ENCODE assay signal across 17 mouse cellular contexts in the genomic region with DNA sequence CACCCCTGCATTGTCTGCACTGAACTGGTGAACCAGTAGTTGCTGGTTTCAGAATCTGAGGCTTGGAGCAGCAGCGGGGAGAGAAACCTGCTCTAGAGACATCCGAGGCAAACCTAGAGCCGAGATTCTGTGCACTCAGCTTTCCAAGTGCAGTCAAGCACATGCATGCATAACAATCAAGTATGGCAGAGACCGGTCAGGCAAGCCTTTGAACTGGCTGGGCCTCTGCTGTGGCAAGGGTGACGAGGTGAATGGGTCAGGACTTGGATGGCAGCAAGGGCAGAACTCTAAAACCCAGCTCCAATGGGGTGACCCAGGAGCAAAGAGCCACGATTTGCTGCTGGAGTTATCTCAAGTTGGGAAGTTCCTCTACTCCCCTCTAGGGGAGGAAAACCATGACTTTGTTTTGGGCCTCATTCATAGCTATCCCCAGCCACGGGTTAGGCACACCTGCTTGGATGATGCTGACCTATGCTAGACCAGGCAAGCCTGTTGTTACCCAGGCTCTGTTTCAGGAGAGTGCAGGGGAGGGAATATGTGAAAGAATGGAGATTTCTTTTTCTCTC. TPM values are rescaled to one million over a fixed set of nuclear protein-coding genes. Genes with fewer than 3 reads are reported as not detected.
DNase-seq lines count a peak whose midpoint lies in the region; ATAC-seq and TF ChIP-seq lines count a peak whose summit lies in the region.
"Had no signal": no experiment of that assay in that cellular context is flagged by ENCODE, and none has a peak within 500 bp of the region (broad histone marks: within the 10 kb centered on the region; RNA-seq: fewer than 3 reads in every experiment).

No protein-coding gene starts in this region.

- no peaks in the 10 kb centered on the region for H3K36me3 ChIP-seq in hindbrain, postnatal 0 days (ENCODE audit: insufficient read depth, low read length)
- H3K36me3 ChIP-seq in hindbrain, embryonic 14.5 days (replicated peaks; ENCODE audit: control insufficient read depth, insufficient read depth): no peaks in the 10 kb centered on the region
- H3K36me3 ChIP-seq in midbrain, postnatal 0 days (ENCODE audit: insufficient read depth, low read length): no peaks in the 10 kb centered on the region
- no peaks in the 10 kb centered on the region for H3K36me3 ChIP-seq in midbrain, embryonic 10.5 days
- H3K36me3 ChIP-seq: embryonic facial prominence, embryonic 15.5 days; forebrain, embryonic 12.5 days; heart, embryonic 10.5 days; intestine, embryonic 15.5 days had no signal

- H3K4me1 ChIP-seq in hindbrain, postnatal 0 days (ENCODE audit: insufficient read depth, low read length): no peaks in the 10 kb centered on the region
- H3K4me1 ChIP-seq in hindbrain, embryonic 14.5 days (replicated peaks; ENCODE audit: control insufficient read depth, insufficient read depth, low read length): peaks cover 25% of the 10 kb centered on the region
- 0 out of 2 replicates have a peak, but pooled peaks cover 3% of the 10 kb centered on the region for H3K4me1 ChIP-seq in midbrain, postnatal 0 days (ENCODE audit: insufficient read depth, low read length)
- H3K4me1 ChIP-seq in midbrain, embryonic 10.5 days: peaks cover 22% of the 10 kb centered on the region
- H3K4me1 ChIP-seq: embryonic facial prominence, embryonic 15.5 days; intestine, embryonic 15.5 days had no signal

- no peak overlapping the region for H3K4me3 ChIP-seq in hindbrain, postnatal 0 days (ENCODE audit: low read length)
- H3K4me3 ChIP-seq in hindbrain, embryonic 14.5 days (replicated peaks; ENCODE audit: low read length): no peak overlapping the region
- H3K4me3 ChIP-seq in midbrain, postnatal 0 days (ENCODE audit: low read depth, low read length): no peak overlapping the region
- no peak overlapping the region for H3K4me3 ChIP-seq in midbrain, embryonic 10.5 days
- H3K4me3 ChIP-seq: embryonic facial prominence, embryonic 15.5 days; forebrain, embryonic 12.5 days; heart, embryonic 10.5 days; intestine, embryonic 15.5 days had no signal

- TF ChIP-seq CTCF in hindbrain, postnatal 0 days (IDR thresholded peaks at IDR 0.05; ENCODE audit: low read depth): peak; percentile 45
- TF ChIP-seq CTCF in midbrain, postnatal 0 days (IDR thresholded peaks at IDR 0.05): peak; percentile 42

- H3K4me2 ChIP-seq in hindbrain, postnatal 0 days (ENCODE audit: low read depth, low read length): no peak overlapping the region
- H3K4me2 ChIP-seq in hindbrain, embryonic 14.5 days (replicated peaks): no peak overlapping the region
- no peak overlapping the region for H3K4me2 ChIP-seq in midbrain, postnatal 0 days (ENCODE audit: low read depth, low read length, poor library complexity, severe bottlenecking)
- H3K4me2 ChIP-seq: embryonic facial prominence, embryonic 15.5 days; forebrain, embryonic 12.5 days; intestine, embryonic 15.5 days had no signal

- no peak for ATAC-seq in hindbrain, postnatal 0 days
- no peak for ATAC-seq in hindbrain, embryonic 14.5 days (ENCODE audit: low FRiP score)
- ATAC-seq in midbrain, postnatal 0 days (ENCODE audit: low FRiP score): no peak
- ATAC-seq in common myeloid progenitor, adult 5-6 weeks (replicated peaks; ENCODE audit: low read depth, poor library complexity, severe bottlenecking): peak; percentile 59; the same call in 1 of the 2 replicates
- ATAC-seq: intestine, embryonic 15.5 days had no signal

- no peak overlapping the region for H3K27ac ChIP-seq in hindbrain, postnatal 0 days
- H3K27ac ChIP-seq in hindbrain, embryonic 14.5 days: no peak overlapping the region
- H3K27ac ChIP-seq in midbrain, postnatal 0 days (ENCODE audit: low read depth, low read length): no peak overlapping the region
- H3K27ac ChIP-seq in midbrain, embryonic 10.5 days (replicated peaks): no peak overlapping the region
- H3K27ac ChIP-seq: embryonic facial prominence, embryonic 15.5 days; forebrain, embryonic 12.5 days; heart, embryonic 10.5 days; intestine, embryonic 15.5 days had no signal

- no peaks in the 10 kb centered on the region for H3K27me3 ChIP-seq in hindbrain, postnatal 0 days (ENCODE audit: insufficient read depth, low read length)
- H3K27me3 ChIP-seq in hindbrain, embryonic 14.5 days (ENCODE audit: control insufficient read depth, insufficient read depth, low read length): no peaks in the 10 kb centered on the region
- H3K27me3 ChIP-seq in midbrain, postnatal 0 days (ENCODE audit: insufficient read depth, low read length): no peaks in the 10 kb centered on the region
- peaks cover 12% of the 10 kb centered on the region; the same call in 1 of the 2 replicates for H3K27me3 ChIP-seq in midbrain, embryonic 10.5 days (ENCODE audit: low read depth, poor library complexity, severe bottlenecking)
- H3K27me3 ChIP-seq: embryonic facial prominence, embryonic 15.5 days; forebrain, embryonic 12.5 days; intestine, embryonic 15.5 days had no signal

- no peak for DNase-seq in hindbrain, postnatal 0 days (ENCODE audit: low spot score)
- no peak for DNase-seq in hindbrain, embryonic 14.5 days (ENCODE audit: low spot score)
- DNase-seq in midbrain, postnatal 0 days (ENCODE audit: low spot score): no peak
- DNase-seq in midbrain, embryonic 10.5 days (ENCODE audit: low spot score): no peak
- DNase-seq in thymus, adult 18-20 months: no peak
- no peak for DNase-seq in spleen, adult 18-20 months
- DNase-seq in adrenal gland, postnatal 36 days: no peak
- DNase-seq: adrenal gland, postnatal 14 days; cerebellum, postnatal 36 days; kidney, postnatal 36 days; lung, postnatal 10 days; midbrain, embryonic 14.5 days had no signal

- no peak overlapping the region for H3K9ac ChIP-seq in hindbrain, postnatal 0 days (replicated peaks; ENCODE audit: low read length)
- no peak overlapping the region for H3K9ac ChIP-seq in hindbrain, embryonic 14.5 days
- H3K9ac ChIP-seq in midbrain, postnatal 0 days (replicated peaks; ENCODE audit: low read length, poor library complexity, severe bottlenecking): no peak overlapping the region
- H3K9ac ChIP-seq: embryonic facial prominence, embryonic 15.5 days; forebrain, embryonic 12.5 days; intestine, embryonic 15.5 days had no signal

- H3K9me3 ChIP-seq in hindbrain, postnatal 0 days (ENCODE audit: low read length): no peaks in the 10 kb centered on the region
- H3K9me3 ChIP-seq in hindbrain, embryonic 14.5 days (ENCODE audit: control insufficient read depth, low read length): no peaks in the 10 kb centered on the region
- H3K9me3 ChIP-seq in midbrain, postnatal 0 days (ENCODE audit: low read length): no peaks in the 10 kb centered on the region
- no peaks in the 10 kb centered on the region for H3K9me3 ChIP-seq in midbrain, embryonic 10.5 days (replicated peaks)
- H3K9me3 ChIP-seq: embryonic facial prominence, embryonic 15.5 days; forebrain, embryonic 12.5 days; heart, embryonic 10.5 days; intestine, embryonic 15.5 days had no signal

- WGBS in hindbrain, postnatal 0 days: 49% methylated on average over 7 of the region's 7 CpGs
- WGBS in hindbrain, embryonic 14.5 days: 52% methylated on average over 7 of the region's 7 CpGs
- WGBS in midbrain, postnatal 0 days: 62% methylated on average over 7 of the region's 7 CpGs
- 56% methylated on average over 7 of the region's 7 CpGs for WGBS in midbrain, embryonic 10.5 days

RNA-seq across cellular contexts. Expression of gene Setd7, which starts 27.1 kb away (rescaled TPM):
- 10.1 and 20.6 TPM in 2 replicates for total RNA-seq in hindbrain, postnatal 0 days (2014; rRNA removed)
- polyA plus RNA-seq in hindbrain, postnatal 0 days (2015; fragmentation: Nextera tagmentation; extraction: Ambion mirVana): 2.4 and 2.5 TPM in 2 replicates
- 2.7 and 2.9 TPM in 2 replicates for polyA plus RNA-seq in hindbrain, embryonic 14.5 days (2014; fragmentation: Nextera tagmentation; extraction: Ambion mirVana)
- total RNA-seq in midbrain, postnatal 0 days (2014; rRNA removed): 11.7 and 16.1 TPM in 2 replicates
- 1.1 and 2.7 TPM in 2 replicates for polyA plus RNA-seq in midbrain, postnatal 0 days (2015; fragmentation: Nextera tagmentation; extraction: Ambion mirVana)
- polyA plus RNA-seq in midbrain, embryonic 10.5 days (2016; fragmentation: Nextera tagmentation; extraction: Ambion mirVana): 2.8 TPM in 2 replicates
- total RNA-seq in common myeloid progenitor, adult 5-6 weeks (2017): 23.2 and 29.5 TPM in 2 replicates
- total RNA-seq in adrenal gland, postnatal 36 days (2021): 10 to 100 TPM; 50.6 to 52.8 TPM
